Mouse (Mus musculus) MN1 (cell line): ENCODE data around the gene Wdr91.

ENCODE experiments used
- DNase-seq: peaks from one replicate; pipeline ENCODE4 v3.0.0-alpha.2; 2016; ENCODE audit warnings: low spot score

Gene Wdr91

GRCm38 (mm10) chr6:34879101-34879740, 31.5 kb downstream of the Wdr91 start:
- no peak for DNase-seq

- DNase-seq = peak; percentile 94
These were observed 33.0 kb downstream of the Wdr91 start, which contains the start of gene Cyren for GRCm38 (mm10) chr6:34877509-34878321. Gene Cyren, minus strand, starts transcription at chr6:34878060.

- no peak for DNase-seq
These were observed 33.9 kb downstream of the Wdr91 start for GRCm38 (mm10) chr6:34876835-34877156.

GRCm38 (mm10) chr6:34875966-34876834, 34.5 kb downstream of the Wdr91 start:
- DNase-seq = no peak

GRCm38 (mm10) chr6:34875268-34875761, 35.4 kb downstream of the Wdr91 start:
- no peak for DNase-seq

- DNase-seq = peak; percentile 75
These were observed 36.4 kb downstream of the Wdr91 start for GRCm38 (mm10) chr6:34874101-34874921.

- no peak for DNase-seq
These were observed 37.8 kb downstream of the Wdr91 start for GRCm38 (mm10) chr6:34872871-34873270.

- no peak for DNase-seq
These were observed 38.7 kb downstream of the Wdr91 start for GRCm38 (mm10) chr6:34871929-34872328.

GRCm38 (mm10) chr6:34870724-34871123, 40.0 kb downstream of the Wdr91 start:
- DNase-seq = no peak

GRCm38 (mm10) chr6:34870136-34870535, 40.5 kb downstream of the Wdr91 start:
- DNase-seq = no peak

GRCm38 (mm10) chr6:34869225-34869915, 41.3 kb downstream of the Wdr91 start:
- DNase-seq = no peak

GRCm38 (mm10) chr6:34868507-34869217, 42.0 kb downstream of the Wdr91 start:
- peak; percentile 44 for DNase-seq

GRCm38 (mm10) chr6:34867995-34868350, 42.7 kb downstream of the Wdr91 start:
- no peak for DNase-seq

GRCm38 (mm10) chr6:34867301-34867994, 43.2 kb downstream of the Wdr91 start:
- DNase-seq = no peak

- no peak for DNase-seq
These were observed 43.9 kb downstream of the Wdr91 start for GRCm38 (mm10) chr6:34866786-34867185.

GRCm38 (mm10) chr6:34865711-34866593, 44.7 kb downstream of the Wdr91 start:
- no peak for DNase-seq

GRCm38 (mm10) chr6:34865213-34865612, 45.5 kb downstream of the Wdr91 start:
- DNase-seq = no peak

- no peak for DNase-seq
These were observed 46.7 kb downstream of the Wdr91 start for GRCm38 (mm10) chr6:34863786-34864514.
